Mouse (Mus musculus) heart, embryonic 16.5 days (tissue): ENCODE measurements at regions not wholly inside any gene's neighbourhood (a gene's known extent, or its start where the extent isn't known, plus 50 kb on each side); places are given as distances from the start of the nearest gene placed in this dataset.

ENCODE experiments used
- ATAC-seq: fragments of 200-750 bp; cut with Nextera tagmentation; replicated peaks from 2 replicates; pipeline ENCODE4 v1.8.0; 2017; ENCODE audit warnings: moderate number of reproducible peaks; ENCODE audit not compliant: insufficient read depth, low FRiP score; ENCODE audit errors: extremely low read depth
- H3K27ac ChIP-seq: fragments of 300-500 bp; sonication (generic); 2 replicates; pipeline ENCODE4 v1.5.1; 2014; ENCODE audit warnings: mild to moderate bottlenecking, low read length, control low read depth, moderate library complexity
- H3K27me3 ChIP-seq: fragments of 300-500 bp; sonication (generic); 2 replicates; pipeline ENCODE4 v1.6.1; 2014; ENCODE audit warnings: low read length, mixed read lengths; ENCODE audit not compliant: control insufficient read depth, insufficient read depth
- H3K36me3 ChIP-seq: fragments of 300-500 bp; sonication (generic); 2 replicates; pipeline ENCODE4 v1.6.1; 2014; ENCODE audit not compliant: control insufficient read depth, insufficient read depth
- H3K4me1 ChIP-seq: fragments of 300-500 bp; sonication (generic); 2 replicates; pipeline ENCODE4 v1.6.1; 2014; ENCODE audit warnings: low read length, mixed read lengths; ENCODE audit not compliant: control insufficient read depth, insufficient read depth
- H3K4me2 ChIP-seq: fragments of 300-500 bp; sonication (generic); 2 replicates; pipeline ENCODE4 v1.6.1; 2014; ENCODE audit warnings: low read depth, mild to moderate bottlenecking, control low read depth, low read length
- H3K4me3 ChIP-seq: fragments of 300-500 bp; sonication (generic); 2 replicates; pipeline ENCODE4 v1.5.1; 2014; ENCODE audit warnings: mild to moderate bottlenecking, control low read depth, low read length
- H3K9ac ChIP-seq: fragments of 300-500 bp; sonication (generic); 2 replicates; pipeline ENCODE4 v1.6.1; 2014; ENCODE audit warnings: low read length, control low read depth
- H3K9me3 ChIP-seq: fragments of 300-500 bp; sonication (generic); replicated peaks from 2 replicates; pipeline ENCODE4 v1.6.1; 2016; ENCODE audit warnings: low read length; ENCODE audit not compliant: control insufficient read depth
- WGBS: fragments of 180-500 bp; shearing (Covaris S2); extraction: QIAGEN DNeasy Blood & Tissue Kit; methylation state at CpG from one replicate; pipeline ENCODE4 v1.1.7; 2014; 5-methylcytosine and 5-hydroxymethylcytosine counted together

DNA sequence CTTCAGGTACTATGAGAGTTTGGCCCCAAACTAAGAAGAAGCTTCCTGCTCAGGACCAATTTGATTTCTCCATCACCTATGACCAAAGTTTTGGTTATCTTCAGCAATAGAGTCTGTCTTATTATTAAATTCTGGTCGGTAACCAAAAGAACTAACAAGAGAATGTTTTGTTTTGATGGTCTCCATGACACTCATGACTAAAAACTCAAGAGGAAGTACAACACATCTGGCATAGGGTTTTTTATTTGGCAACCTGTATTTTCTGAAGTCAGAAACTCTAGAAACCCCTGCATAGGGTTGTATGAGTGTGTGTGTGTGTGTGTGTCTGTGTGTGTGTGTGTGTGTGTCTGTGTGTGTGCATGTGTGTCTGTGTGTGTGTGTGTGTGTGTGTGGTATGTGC lies 310.5 kb downstream of the Ptprc start:
- Histone ChIP-seq H3K27me3 (no peaks in the 10 kb centered on the region), H3K36me3 (no peaks in the 10 kb centered on the region), H3K4me2 (no peak overlapping the region), H3K4me1 (no peaks in the 10 kb centered on the region), H3K27ac (no peak overlapping the region), H3K9ac (no peak overlapping the region), H3K9me3 (no peaks in the 10 kb centered on the region), H3K4me3 (no peak overlapping the region)
- WGBS: 43% methylated on average over 1 of the region's 1 CpGs
- ATAC-seq: no peak

DNA sequence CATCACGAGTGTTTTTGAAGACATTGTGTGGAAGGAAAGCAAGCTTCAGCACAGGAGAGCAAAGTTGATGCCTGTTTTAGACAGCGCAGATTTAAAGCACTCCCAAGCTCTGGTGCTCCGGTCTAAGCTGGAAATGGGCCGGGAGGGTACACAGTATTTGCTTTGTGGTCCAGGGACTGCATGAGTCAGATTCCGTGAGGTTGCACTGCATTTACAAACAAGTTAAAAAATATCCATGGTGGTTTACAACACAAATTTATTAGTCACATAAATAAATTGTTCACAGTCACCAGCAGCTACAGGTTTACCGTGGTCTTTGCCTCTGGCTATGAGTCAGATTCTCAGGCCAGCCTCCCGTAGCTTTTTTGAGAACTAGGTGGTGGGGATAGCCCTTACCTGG lies 312.0 kb downstream of the Ptprc start:
- Histone ChIP-seq H3K9me3 (no peaks in the 10 kb centered on the region), H3K9ac (no peak overlapping the region), H3K36me3 (no peaks in the 10 kb centered on the region), H3K4me1 (no peaks in the 10 kb centered on the region), H3K27me3 (no peaks in the 10 kb centered on the region), H3K4me3 (no peak overlapping the region), H3K27ac (no peak overlapping the region), H3K4me2 (no peak overlapping the region)
- no peak for ATAC-seq
- WGBS: 88% methylated on average over 7 of the region's 7 CpGs

DNA sequence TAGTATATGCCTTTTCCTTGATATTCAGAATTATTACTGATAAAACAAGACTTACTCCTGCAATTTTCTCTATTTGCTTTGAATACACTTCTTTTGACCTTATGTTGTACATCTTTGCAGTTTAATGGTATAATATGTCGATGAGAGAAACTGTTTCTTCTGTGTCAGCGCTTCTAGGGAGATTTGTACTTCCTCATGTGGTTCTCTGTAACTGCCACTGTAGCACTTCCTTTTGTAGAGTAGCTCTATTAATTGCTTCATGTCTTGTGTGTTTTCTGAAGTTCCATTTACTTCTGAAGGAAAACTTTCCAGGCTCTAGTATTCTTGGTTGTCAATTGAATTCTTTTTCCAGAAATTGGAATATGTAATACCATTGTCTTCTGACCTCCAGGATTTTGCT lies 323.2 kb downstream of the Ptprc start:
- no peaks in the 10 kb centered on the region for H3K9me3 ChIP-seq
- no peak overlapping the region for H3K4me2 ChIP-seq
- no peaks in the 10 kb centered on the region for H3K27me3 ChIP-seq
- H3K4me3 ChIP-seq: no peak overlapping the region
- WGBS: 75% methylated on average over 2 of the region's 2 CpGs
- no peak overlapping the region for H3K27ac ChIP-seq
- no peaks in the 10 kb centered on the region for H3K36me3 ChIP-seq
- no peak overlapping the region for H3K9ac ChIP-seq
- H3K4me1 ChIP-seq: no peaks in the 10 kb centered on the region
- ATAC-seq: no peak

DNA sequence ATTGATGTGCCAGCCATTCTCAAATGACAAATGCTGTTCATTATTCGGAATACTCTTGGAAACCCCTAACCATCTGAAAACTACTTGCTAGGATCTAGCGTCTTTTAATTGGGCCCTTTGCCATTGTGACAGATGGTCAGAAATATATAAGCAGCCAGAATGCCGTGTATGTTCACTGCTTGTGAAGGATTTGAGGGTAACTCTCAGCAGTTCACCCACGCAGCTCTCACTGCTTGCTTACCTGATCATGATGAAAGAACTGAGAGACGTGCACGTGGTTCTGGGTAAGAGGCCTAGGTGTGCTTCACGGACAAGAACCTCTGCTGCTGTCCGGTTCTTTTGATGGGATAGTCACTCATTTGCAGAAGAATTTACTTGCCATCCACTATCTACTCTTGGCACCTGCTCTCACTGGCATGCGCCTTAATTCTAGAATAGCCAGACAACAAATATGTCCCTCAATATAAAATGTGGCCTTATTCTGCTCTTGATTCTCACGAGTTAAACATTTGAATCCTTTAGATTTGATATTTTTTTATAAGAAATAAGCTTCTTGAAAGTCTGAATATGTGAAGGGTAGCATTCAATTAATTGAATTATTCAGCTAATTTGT lies 328.1 kb downstream of the Ptprc start:
- no peak overlapping the region for H3K9ac ChIP-seq
- H3K4me1 ChIP-seq: no peaks in the 10 kb centered on the region
- H3K9me3 ChIP-seq: no peaks in the 10 kb centered on the region
- H3K27me3 ChIP-seq: no peaks in the 10 kb centered on the region
- no peak for ATAC-seq
- H3K4me3 ChIP-seq: no peak overlapping the region
- H3K36me3 ChIP-seq: no peaks in the 10 kb centered on the region
- WGBS: 85% methylated on average over 10 of the region's 10 CpGs
- no peak overlapping the region for H3K27ac ChIP-seq
- no peak overlapping the region for H3K4me2 ChIP-seq

DNA sequence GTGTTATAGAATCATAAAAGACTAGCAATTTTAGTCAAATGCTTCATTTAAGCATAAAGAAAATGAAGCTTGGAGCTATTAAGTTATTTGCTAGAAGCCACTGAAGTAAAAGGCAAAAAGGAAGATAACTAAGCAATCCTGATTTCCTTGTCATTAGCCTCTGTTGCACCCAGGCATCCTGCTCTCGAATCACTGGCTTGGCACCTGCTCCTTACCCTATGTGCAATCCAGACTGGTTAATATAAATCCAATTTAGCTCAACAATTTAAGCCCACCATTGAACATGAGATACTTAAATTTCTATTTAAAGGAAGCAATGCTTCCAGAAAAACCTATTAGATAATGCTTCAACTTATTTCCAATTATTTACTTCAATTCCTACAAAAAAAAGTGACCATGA lies 328.7 kb downstream of the Ptprc start:
- Histone ChIP-seq H3K4me1 (no peaks in the 10 kb centered on the region), H3K4me3 (no peak overlapping the region), H3K36me3 (no peaks in the 10 kb centered on the region), H3K9me3 (no peaks in the 10 kb centered on the region), H3K9ac (no peak overlapping the region), H3K27me3 (no peaks in the 10 kb centered on the region), H3K27ac (no peak overlapping the region), H3K4me2 (no peak overlapping the region)
- WGBS: 64% methylated on average over 1 of the region's 1 CpGs
- ATAC-seq: no peak

DNA sequence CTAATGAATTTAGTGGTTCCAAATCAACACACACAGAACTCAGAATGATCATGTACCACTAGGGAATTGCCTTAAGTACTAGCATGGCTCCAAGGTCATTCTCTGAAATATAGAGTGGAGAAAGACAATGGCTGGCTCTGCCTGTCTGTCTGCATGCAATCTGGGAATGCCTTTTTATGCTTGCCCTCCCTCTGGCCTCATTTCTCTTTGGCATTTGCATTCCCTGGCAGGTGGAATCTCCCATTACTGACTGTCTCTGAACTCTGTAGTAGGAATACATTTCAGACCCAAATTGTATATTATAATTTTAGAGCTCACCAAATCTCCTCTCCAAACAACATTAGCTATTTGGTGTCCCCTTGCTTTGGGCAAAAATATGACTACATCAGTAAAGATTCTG lies 335.0 kb downstream of the Ptprc start:
- no peak for ATAC-seq
- Histone ChIP-seq H3K9me3 (no peaks in the 10 kb centered on the region), H3K4me1 (peaks cover 3% of the 10 kb centered on the region), H3K27me3 (no peaks in the 10 kb centered on the region), H3K4me3 (no peak overlapping the region), H3K4me2 (no peak overlapping the region), H3K9ac (no peak overlapping the region), H3K27ac (no peak overlapping the region), H3K36me3 (no peaks in the 10 kb centered on the region)

DNA sequence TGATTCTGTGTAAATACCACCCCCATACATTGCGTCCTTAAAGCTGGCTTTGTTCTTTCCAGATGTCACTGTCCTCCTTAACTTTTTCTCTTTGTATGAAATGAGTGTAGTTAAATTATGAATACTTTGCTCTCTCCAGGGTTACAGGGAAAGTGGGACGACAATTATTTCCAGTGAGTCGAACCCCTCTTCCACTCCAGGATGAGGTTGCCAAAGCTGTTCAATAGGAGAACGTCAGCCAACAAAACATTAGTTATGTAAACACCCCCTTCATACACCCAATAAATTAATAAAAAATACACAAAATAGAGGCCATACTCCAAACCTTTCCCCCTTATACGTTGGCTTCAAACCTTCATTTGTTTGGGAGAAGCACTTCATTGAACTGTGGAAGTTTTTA lies 335.8 kb downstream of the Ptprc start:
- H3K36me3 ChIP-seq: no peaks in the 10 kb centered on the region
- H3K9ac ChIP-seq: no peak overlapping the region
- H3K27ac ChIP-seq: no peak overlapping the region
- peaks cover 3% of the 10 kb centered on the region for H3K4me1 ChIP-seq
- no peaks in the 10 kb centered on the region for H3K27me3 ChIP-seq
- WGBS: 73% methylated on average over 5 of the region's 5 CpGs
- no peak for ATAC-seq
- no peaks in the 10 kb centered on the region for H3K9me3 ChIP-seq
- no peak overlapping the region for H3K4me3 ChIP-seq
- H3K4me2 ChIP-seq: no peak overlapping the region

DNA sequence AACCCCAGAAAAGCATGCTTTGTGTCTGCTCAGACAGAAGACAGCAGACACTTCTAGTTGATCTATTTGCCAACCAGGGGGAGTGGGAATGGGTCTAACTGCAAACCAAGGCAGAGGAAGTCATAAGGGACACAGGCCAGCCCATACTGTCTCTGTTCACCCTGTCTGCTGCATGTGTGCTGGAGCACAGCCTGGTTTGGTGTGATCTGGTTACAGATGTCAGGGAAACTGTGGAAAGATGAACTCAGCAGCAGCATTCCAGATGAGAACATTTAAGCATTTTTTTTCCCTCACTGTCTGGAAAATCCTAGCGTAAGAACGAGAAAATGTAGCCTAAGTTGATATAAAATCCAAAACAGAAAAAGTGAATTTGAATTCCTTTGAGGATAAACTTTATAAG lies 336.2 kb downstream of the Ptprc start:
- Histone ChIP-seq H3K4me2 (no peak overlapping the region), H3K36me3 (no peaks in the 10 kb centered on the region), H3K27ac (no peak overlapping the region), H3K4me1 (peaks cover 3% of the 10 kb centered on the region), H3K9ac (no peak overlapping the region), H3K9me3 (no peaks in the 10 kb centered on the region), H3K27me3 (no peaks in the 10 kb centered on the region), H3K4me3 (no peak overlapping the region)
- WGBS: 58% methylated on average over 2 of the region's 2 CpGs
- no peak for ATAC-seq

DNA sequence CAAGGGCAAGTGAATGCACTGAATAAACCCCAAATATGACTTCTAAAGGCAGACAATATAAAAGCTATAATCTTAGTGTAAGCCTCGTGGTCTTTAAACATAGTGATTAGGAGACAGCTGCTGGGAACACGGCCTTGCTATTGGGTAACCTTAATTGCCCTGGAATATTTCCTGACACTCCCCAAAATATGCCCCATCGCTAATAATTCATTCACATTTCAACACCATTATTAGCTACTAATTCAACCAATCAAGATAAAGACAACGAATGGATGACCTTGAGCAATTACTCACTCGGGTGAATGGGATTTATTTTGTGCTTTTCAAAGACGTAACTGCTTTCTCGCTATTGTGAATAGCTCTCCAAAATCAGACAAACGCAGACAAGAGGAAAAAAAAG lies 337.2 kb downstream of the Ptprc start:
- no peak overlapping the region for H3K9ac ChIP-seq
- H3K9me3 ChIP-seq: no peaks in the 10 kb centered on the region
- ATAC-seq: no peak
- peaks cover 3% of the 10 kb centered on the region for H3K4me1 ChIP-seq
- no peaks in the 10 kb centered on the region for H3K36me3 ChIP-seq
- no peaks in the 10 kb centered on the region for H3K27me3 ChIP-seq
- no peak overlapping the region for H3K4me2 ChIP-seq
- no peak overlapping the region for H3K4me3 ChIP-seq
- 66% methylated on average over 8 of the region's 8 CpGs for WGBS
- H3K27ac ChIP-seq: no peak overlapping the region

DNA sequence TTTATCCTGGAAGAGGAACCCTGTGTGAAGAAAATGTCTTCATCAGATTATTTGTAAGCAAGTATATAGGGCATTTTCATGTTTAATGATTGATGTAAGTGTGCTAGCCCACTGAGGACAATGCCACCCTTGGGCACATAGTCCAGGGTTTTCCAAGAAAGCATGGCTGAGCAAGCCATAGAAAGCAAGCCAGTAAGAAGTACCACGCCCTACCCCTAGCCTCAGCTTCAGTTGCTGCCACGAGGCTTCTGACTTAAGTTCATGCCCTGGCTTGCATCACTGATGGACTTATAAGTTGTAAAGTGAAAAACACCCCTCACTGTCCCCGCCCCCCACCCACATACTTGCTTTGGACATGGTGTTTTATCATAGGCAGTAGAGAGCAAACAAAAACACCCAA lies 342.0 kb downstream of the Ptprc start:
- WGBS: 64% methylated on average over 3 of the region's 3 CpGs
- no peak overlapping the region for H3K27ac ChIP-seq

More for the DNA sequence above, 342.0 kb downstream of the Ptprc start:
- H3K9me3 ChIP-seq: no peaks in the 10 kb centered on the region
- ATAC-seq: no peak
- no peak overlapping the region for H3K4me3 ChIP-seq
- H3K4me2 ChIP-seq: no peak overlapping the region
- H3K4me1 ChIP-seq: peaks cover 9% of the 10 kb centered on the region; the same call in 1 of the 2 replicates
- H3K36me3 ChIP-seq: no peaks in the 10 kb centered on the region
- no peaks in the 10 kb centered on the region for H3K27me3 ChIP-seq
- H3K9ac ChIP-seq: no peak overlapping the region
